Mouse (Mus musculus) heart, postnatal 0 days (tissue): ENCODE results near the gene Cdip1.

Source experiments
- CTCF ChIP-seq: IDR thresholded peaks from 2 replicates; pipeline ENCODE4 v1.5.1; 2016; ENCODE audit warnings: antibody characterized with exemption, control low read depth, low read depth
- EP300 ChIP-seq: IDR thresholded peaks from 2 replicates; pipeline ENCODE4 v1.6.1; 2016; ENCODE audit warnings: antibody characterized with exemption, low read depth

DNA sequence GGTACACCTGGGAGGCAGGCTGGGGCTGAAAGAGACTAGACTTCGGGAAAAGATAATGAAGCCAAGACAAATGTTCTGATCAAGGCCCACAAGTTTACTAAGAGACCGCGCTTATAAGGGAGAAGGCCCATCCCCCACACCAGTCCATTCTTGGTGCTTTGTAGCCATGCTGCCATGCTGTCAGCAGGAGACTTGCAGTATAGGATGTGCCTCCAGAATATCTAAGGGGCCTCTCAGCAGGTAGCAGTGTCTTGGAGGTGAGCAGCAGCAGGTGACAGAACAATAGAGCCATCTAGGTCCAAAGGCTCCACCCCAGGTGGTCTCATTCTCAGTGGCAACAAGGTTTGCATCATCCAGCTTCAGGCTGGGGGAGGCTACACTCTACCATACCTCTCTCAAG, 28.3 kb upstream of the Cdip1 start:
- TF ChIP-seq EP300 (no peak), CTCF (no peak)
